Mouse (Mus musculus): ENCODE results near the gene Plekha6. TPM values are rescaled to one million over a fixed set of nuclear protein-coding genes. Genes with fewer than 3 reads are reported as not detected.

The Plekha6 gene
- polyA plus RNA-seq, 1 experiment from 2014 or later, result 13.5 TPM

DNA sequence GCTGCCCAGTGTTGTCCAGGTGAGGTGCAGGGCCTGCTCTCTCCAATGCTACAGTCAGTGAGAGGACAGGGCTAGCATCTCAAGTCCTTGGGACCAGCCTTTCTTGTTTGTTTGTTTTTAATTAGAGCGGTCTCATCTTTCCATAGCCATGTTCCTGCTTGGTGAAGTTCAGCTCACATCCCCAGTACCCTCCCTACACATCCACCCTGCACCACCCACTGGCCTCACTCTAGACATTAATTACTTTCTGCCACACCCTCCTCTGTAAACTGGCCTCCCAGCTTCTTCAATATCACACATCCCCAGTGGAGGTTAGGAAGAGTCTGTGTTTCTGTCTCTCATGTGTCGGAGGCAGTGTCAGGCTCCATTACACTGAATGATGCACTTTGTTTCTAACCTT lies 180.3 kb downstream of the Plekha6 start:
- no peak for DNase-seq (ENCODE audit: low spot score)
- Histone ChIP-seq H3K36me3 (no peaks in the 10 kb centered on the region), H3K9me3 (no peaks in the 10 kb centered on the region), H3K27me3 (ENCODE audit: insufficient read depth, poor library complexity, severe bottlenecking) (no peaks in the 10 kb centered on the region), H3K4me1 (peaks cover 14% of the 10 kb centered on the region), H3K4me3 (no peak overlapping the region), H3K27ac (no peak overlapping the region)
- 86% methylated on average over 2 of the region's 2 CpGs for WGBS

DNA sequence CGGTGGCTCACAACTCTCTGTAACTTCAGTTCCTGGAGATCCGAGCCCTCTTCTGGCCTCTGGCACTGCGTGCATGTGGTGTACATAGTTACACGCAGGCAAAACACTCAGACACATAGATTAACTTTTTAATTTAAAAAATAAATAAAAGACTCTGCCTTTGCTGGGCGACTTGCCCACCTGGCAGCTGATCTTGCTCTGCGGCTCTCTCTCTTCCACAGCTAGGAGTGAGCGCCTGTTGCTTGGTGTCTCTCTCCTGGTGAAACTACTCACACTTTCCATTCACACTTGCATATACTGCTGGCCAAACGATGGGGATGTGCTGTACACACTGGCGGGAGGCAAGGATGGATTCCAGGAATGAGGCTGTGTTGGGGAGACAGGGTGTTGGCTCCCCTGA lies 182.5 kb downstream of the Plekha6 start:
- no peaks in the 10 kb centered on the region for H3K9me3 ChIP-seq
- H3K27me3 ChIP-seq (ENCODE audit: insufficient read depth, poor library complexity, severe bottlenecking), result peaks cover 5% of the 10 kb centered on the region; the same call in 1 of the 2 replicates
- no peak for DNase-seq (ENCODE audit: low spot score)
- WGBS, result 80% methylated on average over 9 of the region's 9 CpGs
- H3K36me3 ChIP-seq, result no peaks in the 10 kb centered on the region
- H3K27ac ChIP-seq, result no peak overlapping the region
- no peak overlapping the region for H3K4me3 ChIP-seq
- peaks cover 25% of the 10 kb centered on the region for H3K4me1 ChIP-seq

DNA sequence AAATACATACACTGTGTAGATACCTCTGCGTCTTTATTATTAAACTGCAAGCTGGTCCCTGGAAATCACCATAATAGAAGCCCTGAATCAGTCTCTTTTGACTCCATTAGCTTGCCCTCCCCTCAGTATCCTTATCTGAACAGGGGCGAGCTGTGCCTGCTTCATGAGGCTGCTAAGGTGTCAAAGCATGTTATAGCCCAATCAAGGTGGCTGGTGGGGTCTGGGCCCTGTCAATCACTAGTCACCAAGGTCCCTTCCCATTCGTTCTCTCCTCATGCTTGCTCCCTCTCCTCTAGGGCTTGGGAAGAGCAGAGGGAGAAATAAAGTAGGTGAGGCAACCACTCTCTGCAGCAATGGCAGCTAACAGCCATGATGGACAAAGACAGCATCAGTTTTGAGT lies 183.2 kb downstream of the Plekha6 start:
- Histone ChIP-seq H3K4me1 (peaks cover 28% of the 10 kb centered on the region), H3K36me3 (no peaks in the 10 kb centered on the region), H3K27ac (no peak overlapping the region), H3K9me3 (no peaks in the 10 kb centered on the region), H3K27me3 (ENCODE audit: insufficient read depth, poor library complexity, severe bottlenecking) (peaks cover 11% of the 10 kb centered on the region; the same call in 1 of the 2 replicates), H3K4me3 (no peak overlapping the region)
- no peak for DNase-seq (ENCODE audit: low spot score)
- whole genome bisulfite sequencing, result 51% methylated on average over 3 of the region's 3 CpGs

DNA sequence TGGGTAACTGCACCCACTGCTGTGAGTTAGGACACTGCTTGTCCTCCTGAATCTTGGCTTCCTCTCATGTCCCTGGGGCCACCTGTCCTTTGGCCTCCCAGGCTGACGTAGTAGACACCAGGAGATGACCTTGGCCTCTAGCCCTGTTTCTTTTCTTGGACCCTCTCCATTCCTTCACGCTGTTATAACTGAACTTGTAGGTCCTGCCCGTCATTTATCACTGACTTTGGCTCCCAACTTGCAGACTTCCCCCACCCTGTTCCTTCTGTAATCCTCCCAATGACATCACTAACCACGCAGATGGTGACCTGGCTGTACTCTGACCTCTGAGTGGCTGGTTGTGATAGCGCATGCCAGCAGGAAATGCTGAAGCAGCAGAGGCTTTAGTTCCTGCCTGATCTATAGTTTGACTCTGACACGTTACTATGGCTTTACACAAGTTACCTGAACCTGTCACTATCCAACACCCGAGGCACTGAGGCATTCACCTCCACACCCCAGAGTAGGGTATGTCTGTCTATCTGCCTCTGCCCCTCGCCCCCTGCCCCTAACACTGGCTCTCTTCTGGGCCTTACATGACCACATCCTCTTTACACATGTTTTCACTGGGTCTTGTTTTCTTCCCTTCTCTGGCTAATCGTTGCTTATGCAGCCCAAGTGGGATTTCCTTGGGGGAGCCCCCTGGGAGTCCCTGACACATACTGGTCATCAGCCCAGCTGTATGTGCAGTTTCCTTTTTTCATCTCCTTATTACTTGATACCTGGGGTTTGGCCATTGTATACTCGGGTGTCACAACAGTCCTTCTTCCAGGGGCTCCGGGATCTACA lies 183.9 kb downstream of the Plekha6 start:
- Histone ChIP-seq H3K27ac (no peak overlapping the region), H3K36me3 (no peaks in the 10 kb centered on the region), H3K9me3 (no peaks in the 10 kb centered on the region), H3K4me3 (no peak overlapping the region), H3K4me1 (peaks cover 28% of the 10 kb centered on the region), H3K27me3 (ENCODE audit: insufficient read depth, poor library complexity, severe bottlenecking) (peaks cover 15% of the 10 kb centered on the region; the same call in 1 of the 2 replicates)
- 60% methylated on average over 11 of the region's 11 CpGs for WGBS
- no peak for DNase-seq (ENCODE audit: low spot score)

DNA sequence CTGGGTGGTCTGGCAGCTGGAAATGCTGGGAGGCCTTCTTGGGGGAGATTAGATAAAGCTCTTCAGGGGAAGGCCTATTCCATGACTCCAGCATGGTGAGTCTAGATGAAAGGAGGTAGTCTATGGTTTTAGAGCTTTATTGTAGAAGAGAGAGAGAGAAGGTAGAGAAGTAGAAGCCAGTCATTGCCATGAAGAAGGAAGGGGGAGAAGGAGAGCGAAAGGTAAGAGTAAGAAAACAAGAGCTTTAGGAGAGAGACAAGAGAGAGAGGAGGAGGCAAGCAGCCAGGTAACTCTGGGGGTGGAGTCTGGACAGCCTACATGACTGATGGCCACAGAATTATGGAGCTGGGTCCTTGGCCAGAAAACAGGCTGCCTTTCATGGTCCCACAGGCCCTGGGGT lies 186.2 kb downstream of the Plekha6 start, which contains the start of gene Ren1:
Gene Ren1, plus strand, starts transcription at position 301 of the 400 bp plus-strand sequence.
- Histone ChIP-seq H3K27me3 (ENCODE audit: insufficient read depth, poor library complexity, severe bottlenecking) (peaks cover 36% of the 10 kb centered on the region), H3K4me3 (no peak within 1 kb of the TSS), H3K9me3 (no peaks in the 10 kb centered on the region), H3K4me1 (peaks cover 28% of the 10 kb centered on the region), H3K36me3 (no peaks in the 10 kb centered on the region), H3K27ac (no peak within 1 kb of the TSS)
- 77% methylated on average over 1 of the region's 1 CpGs for WGBS
- no peak for DNase-seq (ENCODE audit: low spot score)

DNA sequence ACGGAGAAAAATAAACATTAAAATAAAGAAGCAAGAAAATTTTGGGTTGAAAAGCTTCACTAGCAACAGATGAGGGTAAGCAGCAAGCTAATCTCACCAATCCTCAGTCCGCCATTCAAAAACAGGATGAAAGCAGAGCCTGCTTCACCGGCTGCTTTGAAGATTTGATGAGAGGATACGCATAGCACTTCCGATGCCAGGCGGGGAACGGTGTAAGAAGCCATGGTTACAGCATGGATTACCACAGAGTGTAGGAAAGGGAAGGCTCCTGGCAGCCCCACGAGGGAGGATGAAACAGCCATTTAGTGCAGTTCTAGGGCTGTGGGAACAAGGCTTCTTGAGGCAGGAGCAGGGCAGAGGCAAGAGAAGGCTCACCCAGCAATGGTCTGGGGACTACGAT lies 187.8 kb downstream of the Plekha6 start:
- H3K4me3 ChIP-seq, result no peak overlapping the region
- H3K4me1 ChIP-seq, result peaks cover 43% of the 10 kb centered on the region
- DNase-seq (ENCODE audit: low spot score), result no peak
- WGBS, result 50% methylated on average over 9 of the region's 9 CpGs
- H3K36me3 ChIP-seq, result no peaks in the 10 kb centered on the region
- H3K27ac ChIP-seq, result no peak overlapping the region
- no peaks in the 10 kb centered on the region for H3K9me3 ChIP-seq
- H3K27me3 ChIP-seq (ENCODE audit: insufficient read depth, poor library complexity, severe bottlenecking), result peaks cover 48% of the 10 kb centered on the region

Other genes with a start within 250 kb of the Plekha6 start
- gene Mdm4, start 133.6 kb upstream of the Plekha6 start, polyA plus RNA-seq (2016; fragmentation: Nextera tagmentation; extraction: Ambion mirVana), result 30.7 and 32.8 TPM in 2 replicates
- gene Pik3c2b, start 118.5 kb upstream of the Plekha6 start, polyA plus RNA-seq (2016; fragmentation: Nextera tagmentation; extraction: Ambion mirVana), result 7.9 and 11.5 TPM in 2 replicates
- 44.9 and 46.1 TPM in 2 replicates for gene Ppp1r15b, start 33.1 kb upstream of the Plekha6 start, polyA plus RNA-seq (2016; fragmentation: Nextera tagmentation; extraction: Ambion mirVana)
- 1.7 TPM in 1 of 2 replicates, not detected in the other for gene Golt1a, start 145.6 kb downstream of the Plekha6 start, polyA plus RNA-seq (2016; fragmentation: Nextera tagmentation; extraction: Ambion mirVana)
- not detected in 2 replicates for gene Kiss1, start 157.7 kb downstream of the Plekha6 start, polyA plus RNA-seq (2016; fragmentation: Nextera tagmentation; extraction: Ambion mirVana)
- gene Ren1, start 186.3 kb downstream of the Plekha6 start, polyA plus RNA-seq (2016; fragmentation: Nextera tagmentation; extraction: Ambion mirVana), result 0.11 and 0.34 TPM in 2 replicates
- gene Etnk2, start 199.4 kb downstream of the Plekha6 start, polyA plus RNA-seq (2016; fragmentation: Nextera tagmentation; extraction: Ambion mirVana), result 1.5 and 2.1 TPM in 2 replicates